Mouse (Mus musculus): ENCODE data around the gene Grn. TPM values are rescaled to one million over a fixed set of nuclear protein-coding genes. Genes with fewer than 3 reads are reported as not detected.

The Grn gene
- polyA plus RNA-seq, 1 experiment from 2014 or later, result 191 TPM

- under 1% methylated on average over 37 of the region's 37 CpGs for WGBS
- Histone ChIP-seq H3K9ac (ENCODE audit: low read depth, low read length) (peak overlapping the region; percentile 56; the same call in 1 of the 2 replicates), H3K4me2 (ENCODE audit: low read length) (peak overlapping the region; percentile 86), H3K4me3 (replicated peaks; ENCODE audit: low read depth, low read length) (peak overlapping the region; percentile 41), H3K27ac (peak overlapping the region; percentile 44; the same call in 1 of the 2 replicates), H3K9me3 (replicated peaks; ENCODE audit: low read length) (no peaks in the 10 kb centered on the region), H3K36me3 (ENCODE audit: insufficient read depth, low read length) (no peaks in the 10 kb centered on the region), H3K27me3 (ENCODE audit: insufficient read depth, low read length) (no peaks in the 10 kb centered on the region), H3K4me1 (replicated peaks; ENCODE audit: insufficient read depth, low read length) (peaks cover 17% of the 10 kb centered on the region)
- ATAC-seq (replicated peaks; ENCODE audit: low FRiP score, low read depth) (peak; percentile 90), DNase-seq (ENCODE audit: low spot score) (peak; percentile 98)
- TF ChIP-seq CTCF (IDR thresholded peaks at IDR 0.05; ENCODE audit: low read depth), result no peak
Measured at GRCm38 (mm10) chr11:102467041-102467631, 37.0 kb downstream of the Grn start.

- no peak for ATAC-seq (replicated peaks; ENCODE audit: low FRiP score, low read depth)
- H3K27me3 ChIP-seq (ENCODE audit: insufficient read depth, low read length), result no peaks in the 10 kb centered on the region
- no peak for DNase-seq (ENCODE audit: low spot score)
- TF ChIP-seq CTCF (IDR thresholded peaks at IDR 0.05; ENCODE audit: low read depth), result no peak
- 58% methylated on average over 11 of the region's 11 CpGs for WGBS
- H3K27ac ChIP-seq, result no peak within 1 kb of the TSS
- peaks cover 17% of the 10 kb centered on the region for H3K4me1 ChIP-seq (replicated peaks; ENCODE audit: insufficient read depth, low read length)
- no peak within 1 kb of the TSS for H3K4me3 ChIP-seq (replicated peaks; ENCODE audit: low read depth, low read length)
- H3K9ac ChIP-seq (ENCODE audit: low read depth, low read length), result no peak within 1 kb of the TSS
- no peaks in the 10 kb centered on the region for H3K36me3 ChIP-seq (ENCODE audit: insufficient read depth, low read length)
- no peaks in the 10 kb centered on the region for H3K9me3 ChIP-seq (replicated peaks; ENCODE audit: low read length)
- no peak within 1 kb of the TSS for H3K4me2 ChIP-seq (ENCODE audit: low read length)
Measured at GRCm38 (mm10) chr11:102469648-102470357, 39.7 kb downstream of the Grn start, which contains the start of gene Itga2b. Gene Itga2b (minus strand): TSS chr11:102470122.

- no peak for ATAC-seq (replicated peaks; ENCODE audit: low FRiP score, low read depth)
- no peak overlapping the region for H3K9ac ChIP-seq (ENCODE audit: low read depth, low read length)
- WGBS, result 97% methylated on average over 3 of the region's 3 CpGs
Measured at GRCm38 (mm10) chr11:102475027-102475426, 44.9 kb downstream of the Grn start.

GRCm38 (mm10) chr11:102478671-102479070 lies 48.6 kb downstream of the Grn start:
- Histone ChIP-seq H3K9ac (ENCODE audit: low read depth, low read length) (no peak overlapping the region), H3K4me2 (ENCODE audit: low read length) (no peak overlapping the region), H3K36me3 (ENCODE audit: insufficient read depth, low read length) (peaks cover 41% of the 10 kb centered on the region), H3K27ac (no peak overlapping the region), H3K4me3 (replicated peaks; ENCODE audit: low read depth, low read length) (no peak overlapping the region), H3K4me1 (replicated peaks; ENCODE audit: insufficient read depth, low read length) (no peaks in the 10 kb centered on the region), H3K27me3 (ENCODE audit: insufficient read depth, low read length) (no peaks in the 10 kb centered on the region), H3K9me3 (replicated peaks; ENCODE audit: low read length) (no peaks in the 10 kb centered on the region)
- no peak for TF ChIP-seq CTCF (IDR thresholded peaks at IDR 0.05; ENCODE audit: low read depth)
- 94% methylated on average over 3 of the region's 3 CpGs for WGBS
- ATAC-seq (replicated peaks; ENCODE audit: low FRiP score, low read depth), result no peak
- no peak for DNase-seq (ENCODE audit: low spot score)

More at GRCm38 (mm10) chr11:102475027-102475426, 44.9 kb downstream of the Grn start:
- H3K27me3 ChIP-seq (ENCODE audit: insufficient read depth, low read length), result no peaks in the 10 kb centered on the region
- no peak for TF ChIP-seq CTCF (IDR thresholded peaks at IDR 0.05; ENCODE audit: low read depth)
- H3K4me2 ChIP-seq (ENCODE audit: low read length), result no peak overlapping the region
- DNase-seq (ENCODE audit: low spot score), result no peak
- peaks cover 28% of the 10 kb centered on the region for H3K36me3 ChIP-seq (ENCODE audit: insufficient read depth, low read length)
- no peaks in the 10 kb centered on the region for H3K4me1 ChIP-seq (replicated peaks; ENCODE audit: insufficient read depth, low read length)
- H3K4me3 ChIP-seq (replicated peaks; ENCODE audit: low read depth, low read length), result no peak overlapping the region
- no peaks in the 10 kb centered on the region for H3K9me3 ChIP-seq (replicated peaks; ENCODE audit: low read length)
- H3K27ac ChIP-seq, result no peak overlapping the region

- Histone ChIP-seq H3K4me2 (ENCODE audit: low read length) (no peak overlapping the region), H3K4me1 (replicated peaks; ENCODE audit: insufficient read depth, low read length) (no peaks in the 10 kb centered on the region), H3K4me3 (replicated peaks; ENCODE audit: low read depth, low read length) (no peak overlapping the region), H3K9me3 (replicated peaks; ENCODE audit: low read length) (no peaks in the 10 kb centered on the region), H3K9ac (ENCODE audit: low read depth, low read length) (no peak overlapping the region), H3K27me3 (ENCODE audit: insufficient read depth, low read length) (no peaks in the 10 kb centered on the region), H3K36me3 (ENCODE audit: insufficient read depth, low read length) (peaks cover 44% of the 10 kb centered on the region), H3K27ac (no peak overlapping the region)
- no peak for DNase-seq (ENCODE audit: low spot score)
- ATAC-seq (replicated peaks; ENCODE audit: low FRiP score, low read depth), result no peak
- TF ChIP-seq CTCF (IDR thresholded peaks at IDR 0.05; ENCODE audit: low read depth), result no peak
- WGBS, result 94% methylated on average over 23 of the region's 23 CpGs
Measured at GRCm38 (mm10) chr11:102479581-102479980, 49.5 kb downstream of the Grn start.

GRCm38 (mm10) chr11:102480111-102480510 lies 50.0 kb downstream of the Grn start:
- TF ChIP-seq CTCF (IDR thresholded peaks at IDR 0.05; ENCODE audit: low read depth), result no peak
- Histone ChIP-seq H3K4me3 (replicated peaks; ENCODE audit: low read depth, low read length) (no peak overlapping the region), H3K4me1 (replicated peaks; ENCODE audit: insufficient read depth, low read length) (no peaks in the 10 kb centered on the region), H3K36me3 (ENCODE audit: insufficient read depth, low read length) (peaks cover 46% of the 10 kb centered on the region), H3K4me2 (ENCODE audit: low read length) (no peak overlapping the region), H3K27ac (no peak overlapping the region), H3K9ac (ENCODE audit: low read depth, low read length) (no peak overlapping the region), H3K9me3 (replicated peaks; ENCODE audit: low read length) (no peaks in the 10 kb centered on the region), H3K27me3 (ENCODE audit: insufficient read depth, low read length) (no peaks in the 10 kb centered on the region)
- DNase-seq (ENCODE audit: low spot score) (no peak), ATAC-seq (replicated peaks; ENCODE audit: low FRiP score, low read depth) (no peak)
- 97% methylated on average over 15 of the region's 15 CpGs for WGBS

All from kidney, postnatal 0 days (tissue).